Mouse (Mus musculus) hindbrain, embryonic 14.5 days (tissue): ENCODE measurements around the gene Ddx24. TPM values are rescaled to one million over a fixed set of nuclear protein-coding genes. Genes with fewer than 3 reads are reported as not detected.

Experiments used
- ATAC-seq: fragments of 200-750 bp; cut with Nextera tagmentation; 2 replicates; pipeline ENCODE4 v1.8.0; 2017; ENCODE audit warnings: moderate number of reproducible peaks, mild to moderate bottlenecking, moderate TSS enrichment, moderate library complexity; ENCODE audit not compliant: low FRiP score
- DNase-seq: peaks from one replicate; pipeline ENCODE4 v3.0.0-alpha.2; 2015; ENCODE audit warnings: low spot score
- H3K27ac ChIP-seq: fragments of 300-500 bp; sonication (generic); 2 replicates; pipeline ENCODE4 v1.5.1; 2014; ENCODE audit warnings: mild to moderate bottlenecking, moderate library complexity
- H3K27me3 ChIP-seq: fragments of 300-500 bp; sonication (generic); 2 replicates; pipeline ENCODE4 v1.6.1; 2014; ENCODE audit warnings: mild to moderate bottlenecking, low read length, mixed read lengths; ENCODE audit not compliant: control insufficient read depth, insufficient read depth
- H3K36me3 ChIP-seq: fragments of 300-500 bp; sonication (generic); replicated peaks from 2 replicates; pipeline ENCODE4 v1.6.1; 2014; ENCODE audit not compliant: control insufficient read depth, insufficient read depth
- H3K4me1 ChIP-seq: fragments of 300-500 bp; sonication (generic); replicated peaks from 2 replicates; pipeline ENCODE4 v1.6.1; 2014; ENCODE audit warnings: antibody characterized with exemption, low read length, mixed read lengths; ENCODE audit not compliant: control insufficient read depth, insufficient read depth
- H3K4me2 ChIP-seq: fragments of 300-500 bp; sonication (generic); replicated peaks from 2 replicates; pipeline ENCODE4 v1.6.1; 2014; ENCODE audit warnings: mild to moderate bottlenecking, moderate library complexity
- H3K4me3 ChIP-seq: fragments of 300-500 bp; sonication (generic); replicated peaks from 2 replicates; pipeline ENCODE4 v1.5.1; 2014; ENCODE audit warnings: mild to moderate bottlenecking, low read length
- H3K9ac ChIP-seq: fragments of 300-500 bp; sonication (generic); 2 replicates; pipeline ENCODE4 v1.6.1; 2014
- H3K9me3 ChIP-seq: fragments of 300-500 bp; sonication (generic); 2 replicates; pipeline ENCODE4 v1.6.1; 2016; ENCODE audit warnings: low read length; ENCODE audit not compliant: control insufficient read depth
- WGBS: fragments of 180-500 bp; shearing (Covaris S2); extraction: QIAGEN DNeasy Blood & Tissue Kit; methylation state at CpG from one replicate; pipeline ENCODE4 v1.1.7; 2014; 5-methylcytosine and 5-hydroxymethylcytosine counted together
- polyA plus RNA-seq: library from polyadenylated mRNA; unstranded; fragments of >200 nt; fragmentation: Nextera tagmentation; extraction: Ambion mirVana; gene quantifications from 2 replicates; pipeline ENCODE4 v1.2.1, GENCODE M21; 2014

Gene Ddx24
- polyA plus RNA-seq, 1 experiment from 2014 or later, result 142 TPM

- no peaks in the 10 kb centered on the region for H3K9me3 ChIP-seq
- 0 out of 2 replicates have a peak, but pooled peaks cover 4% of the 10 kb centered on the region for H3K36me3 ChIP-seq
- no peak overlapping the region for H3K4me2 ChIP-seq
- H3K4me1 ChIP-seq, result no peaks in the 10 kb centered on the region
- no peak for DNase-seq
- WGBS, result 85% methylated on average over 12 of the region's 12 CpGs
- H3K27ac ChIP-seq, result no peak overlapping the region
- H3K9ac ChIP-seq, result no peak overlapping the region
- no peaks in the 10 kb centered on the region for H3K27me3 ChIP-seq
- no peak for ATAC-seq
- H3K4me3 ChIP-seq, result no peak overlapping the region
Observed at GRCm38 (mm10) chr12:103395486-103396275, 29.9 kb downstream of the Ddx24 start.

- H3K9ac ChIP-seq, result no peak overlapping the region
- WGBS, result 51% methylated on average over 6 of the region's 6 CpGs
- no peak for ATAC-seq
- no peak for DNase-seq
- H3K4me3 ChIP-seq, result no peak overlapping the region
- H3K27ac ChIP-seq, result no peak overlapping the region
- H3K4me2 ChIP-seq, result no peak overlapping the region
- H3K4me1 ChIP-seq, result peaks cover 6% of the 10 kb centered on the region
- no peaks in the 10 kb centered on the region for H3K36me3 ChIP-seq
- no peaks in the 10 kb centered on the region for H3K9me3 ChIP-seq
- H3K27me3 ChIP-seq, result no peaks in the 10 kb centered on the region
Observed at GRCm38 (mm10) chr12:103393528-103393927, 32.1 kb downstream of the Ddx24 start.

GRCm38 (mm10) chr12:103391098-103391497, 34.5 kb downstream of the Ddx24 start:
- Histone ChIP-seq H3K27me3 (no peaks in the 10 kb centered on the region), H3K36me3 (no peaks in the 10 kb centered on the region), H3K9ac (no peak overlapping the region), H3K4me1 (peaks cover 6% of the 10 kb centered on the region), H3K4me3 (no peak overlapping the region), H3K9me3 (no peaks in the 10 kb centered on the region), H3K27ac (no peak overlapping the region), H3K4me2 (no peak overlapping the region)
- DNase-seq, result no peak
- ATAC-seq, result no peak
- WGBS, result 88% methylated on average over 7 of the region's 7 CpGs

GRCm38 (mm10) chr12:103389982-103390381, 35.6 kb downstream of the Ddx24 start:
- DNase-seq (no peak), ATAC-seq (no peak)
- Histone ChIP-seq H3K9me3 (no peaks in the 10 kb centered on the region), H3K27me3 (no peaks in the 10 kb centered on the region), H3K4me2 (no peak overlapping the region), H3K4me1 (peaks cover 6% of the 10 kb centered on the region), H3K36me3 (no peaks in the 10 kb centered on the region), H3K4me3 (no peak overlapping the region), H3K9ac (no peak overlapping the region), H3K27ac (no peak overlapping the region)
- 91% methylated on average over 4 of the region's 4 CpGs for WGBS

GRCm38 (mm10) chr12:103389348-103389727, 36.3 kb downstream of the Ddx24 start:
- Histone ChIP-seq H3K27ac (no peak overlapping the region), H3K4me1 (peaks cover 6% of the 10 kb centered on the region), H3K36me3 (no peaks in the 10 kb centered on the region), H3K27me3 (no peaks in the 10 kb centered on the region), H3K9me3 (no peaks in the 10 kb centered on the region), H3K9ac (peak overlapping the region; percentile 82), H3K4me2 (peak overlapping the region; percentile 66), H3K4me3 (peak overlapping the region; percentile 64)
- ATAC-seq (no peak), DNase-seq (no peak)
- WGBS, result 68% methylated on average over 2 of the region's 2 CpGs

GRCm38 (mm10) chr12:103388505-103389347, 36.9 kb downstream of the Ddx24 start, which contains the start of gene Otub2:
TSS of gene Otub2 (plus strand) at chr12:103388682.
- under 1% methylated on average over 54 of the region's 58 CpGs for WGBS
- Histone ChIP-seq H3K27me3 (no peaks in the 10 kb centered on the region), H3K9ac (peak within 1 kb of the TSS; percentile 82), H3K27ac (peak within 1 kb of the TSS; percentile 49; the same call in 1 of the 2 replicates), H3K9me3 (no peaks in the 10 kb centered on the region), H3K36me3 (no peaks in the 10 kb centered on the region), H3K4me3 (peak within 1 kb of the TSS; percentile 64), H3K4me1 (peaks cover 6% of the 10 kb centered on the region), H3K4me2 (peak within 1 kb of the TSS; percentile 66)
- DNase-seq (peak; percentile 97), ATAC-seq (peak; percentile 99)

GRCm38 (mm10) chr12:103380226-103380625, 45.4 kb downstream of the Ddx24 start:
- DNase-seq (no peak), ATAC-seq (no peak)
- 76% methylated on average over 4 of the region's 4 CpGs for WGBS

GRCm38 (mm10) chr12:103376774-103377173, 48.9 kb downstream of the Ddx24 start:
- Histone ChIP-seq H3K4me1 (no peaks in the 10 kb centered on the region), H3K9me3 (no peaks in the 10 kb centered on the region), H3K36me3 (no peaks in the 10 kb centered on the region), H3K4me3 (no peak overlapping the region), H3K9ac (no peak overlapping the region), H3K27ac (no peak overlapping the region), H3K27me3 (no peaks in the 10 kb centered on the region), H3K4me2 (no peak overlapping the region)
- WGBS, result 60% methylated on average over 3 of the region's 4 CpGs
- DNase-seq, result no peak
- 0 out of 2 replicates have a peak, but pooled peaks have one; percentile 55 for ATAC-seq

More at GRCm38 (mm10) chr12:103380226-103380625, 45.4 kb downstream of the Ddx24 start:
- H3K9me3 ChIP-seq, result no peaks in the 10 kb centered on the region
- H3K27me3 ChIP-seq, result no peaks in the 10 kb centered on the region
- no peak overlapping the region for H3K4me3 ChIP-seq
- no peaks in the 10 kb centered on the region for H3K4me1 ChIP-seq
- no peak overlapping the region for H3K9ac ChIP-seq
- no peaks in the 10 kb centered on the region for H3K36me3 ChIP-seq
- H3K27ac ChIP-seq, result no peak overlapping the region
- no peak overlapping the region for H3K4me2 ChIP-seq

GRCm38 (mm10) chr12:103376124-103376523, 49.5 kb downstream of the Ddx24 start:
- H3K4me2 ChIP-seq, result no peak overlapping the region
- whole genome bisulfite sequencing, result 50% methylated on average over 5 of the region's 5 CpGs
- H3K9me3 ChIP-seq, result no peaks in the 10 kb centered on the region
- no peaks in the 10 kb centered on the region for H3K27me3 ChIP-seq
- no peak overlapping the region for H3K27ac ChIP-seq
- DNase-seq, result no peak
- H3K36me3 ChIP-seq, result no peaks in the 10 kb centered on the region
- no peak for ATAC-seq
- no peak overlapping the region for H3K9ac ChIP-seq
- no peak overlapping the region for H3K4me3 ChIP-seq
- H3K4me1 ChIP-seq, result no peaks in the 10 kb centered on the region
